ENCODE assay signal across 10 mouse cellular contexts in genomic region chr12:80365345-80365744, GRCm38 (mm10).
DNase-seq lines count a peak whose midpoint lies in the region; ATAC-seq and TF ChIP-seq lines count a peak whose summit lies in the region.
"Had no signal": no experiment of that assay in that cellular context is flagged by ENCODE, and none has a peak within 500 bp of the region (broad histone marks: within the 10 kb centered on the region; RNA-seq: fewer than 3 reads in every experiment).

No protein-coding gene starts in this region.

- peaks cover 9% of the 10 kb centered on the region for H3K4me1 ChIP-seq in cerebellum, adult 2 months (ENCODE audit: control insufficient read depth, insufficient read depth, low read length)
- peaks cover 14% of the 10 kb centered on the region for H3K4me1 ChIP-seq in kidney, embryonic 16.5 days (ENCODE audit: insufficient read depth, low read length)
- H3K4me1 ChIP-seq in limb, embryonic 10.5 days, result peaks cover 5% of the 10 kb centered on the region; the same call in 1 of the 2 replicates

- H3K9ac ChIP-seq in kidney, embryonic 16.5 days (replicated peaks; ENCODE audit: low read length), result no peak overlapping the region

- H3K4me3 ChIP-seq in cerebellum, adult 2 months (replicated peaks; ENCODE audit: insufficient read depth, low read depth, low read length), result no peak overlapping the region
- H3K4me3 ChIP-seq in kidney, embryonic 16.5 days (ENCODE audit: low read length), result no peak overlapping the region
- no peak overlapping the region for H3K4me3 ChIP-seq in limb, embryonic 10.5 days

- H3K4me2 ChIP-seq in kidney, embryonic 16.5 days (replicated peaks; ENCODE audit: low read depth, low read length), result no peak overlapping the region

- no peak for ATAC-seq in kidney, embryonic 16.5 days (ENCODE audit: low FRiP score, low TSS enrichment)

- no peaks in the 10 kb centered on the region for H3K27me3 ChIP-seq in cerebellum, adult 2 months (ENCODE audit: control insufficient read depth, insufficient read depth, low read length)
- no peaks in the 10 kb centered on the region for H3K27me3 ChIP-seq in kidney, embryonic 16.5 days (ENCODE audit: insufficient read depth, low read length)
- H3K27me3 ChIP-seq in limb, embryonic 10.5 days (ENCODE audit: low read depth, poor library complexity, severe bottlenecking), result no peaks in the 10 kb centered on the region
- H3K27me3 ChIP-seq: Patski had no signal

- no peak for DNase-seq in cerebellum, adult 2 months
- no peak for DNase-seq in cerebellum, adult 11-12 months
- no peak for DNase-seq in kidney, adult 11 months
- DNase-seq in ZHBTc4 (ENCODE audit: low read depth, low spot score), result peak; percentile 25
- no peak for DNase-seq in limb, embryonic 10.5 days (ENCODE audit: low spot score)
- no peak for DNase-seq in cerebellum, postnatal 25 days
- no peak for DNase-seq in embryo, embryonic 11 days
- DNase-seq: right cerebral cortex, postnatal 14 days had no signal

- peaks cover 26% of the 10 kb centered on the region; the same call in 1 of the 2 replicates for H3K36me3 ChIP-seq in kidney, embryonic 16.5 days (ENCODE audit: insufficient read depth, low read length)
- H3K36me3 ChIP-seq in limb, embryonic 10.5 days, result peaks cover 41% of the 10 kb centered on the region

- H3K27ac ChIP-seq in cerebellum, adult 2 months (ENCODE audit: insufficient read depth, low read length), result 0 out of 2 replicates have a peak overlapping the region, but pooled peaks have one; percentile 30
- H3K27ac ChIP-seq in kidney, embryonic 16.5 days (ENCODE audit: low read length), result peak overlapping the region; percentile 83
- H3K27ac ChIP-seq in limb, embryonic 10.5 days, result 0 out of 2 replicates have a peak overlapping the region, but pooled peaks have one; percentile 1

- whole genome bisulfite sequencing in cerebellum, adult 2 months, result 91% methylated on average over 3 of the region's 3 CpGs
- WGBS in kidney, embryonic 16.5 days, result 87% methylated on average over 3 of the region's 3 CpGs
- WGBS in limb, embryonic 10.5 days, result 90% methylated on average over 3 of the region's 3 CpGs

- no peaks in the 10 kb centered on the region for H3K9me3 ChIP-seq in kidney, embryonic 16.5 days (ENCODE audit: low read length)
- no peaks in the 10 kb centered on the region for H3K9me3 ChIP-seq in limb, embryonic 10.5 days (replicated peaks)

- no peak for TF ChIP-seq POLR2A in cerebellum, adult 2 months (IDR thresholded peaks at IDR 0.05; ENCODE audit: borderline replicate concordance, insufficient read depth, low read length)

- no peak for TF ChIP-seq CTCF in cerebellum, adult 2 months (IDR thresholded peaks at IDR 0.05; ENCODE audit: borderline replicate concordance, insufficient read depth, low read depth, low read length)

Comparison
In these comparisons a context has a peak if more than half of its experiments do, and no peak if none do; other contexts are left out.
1. H3K27ac ChIP-seq: peak in every context shown above with its lines; median percentile 83 in kidney, embryonic 16.5 days; 30 in cerebellum, adult 2 months; 1 in limb, embryonic 10.5 days.